Mouse (Mus musculus): ENCODE measurements around the gene Cby1.

The Cby1 gene

GRCm38 (mm10) chr15:79681973-79682372 is 23.0 kb downstream of the Cby1 start:
- DNase-seq = no peak

DNA sequence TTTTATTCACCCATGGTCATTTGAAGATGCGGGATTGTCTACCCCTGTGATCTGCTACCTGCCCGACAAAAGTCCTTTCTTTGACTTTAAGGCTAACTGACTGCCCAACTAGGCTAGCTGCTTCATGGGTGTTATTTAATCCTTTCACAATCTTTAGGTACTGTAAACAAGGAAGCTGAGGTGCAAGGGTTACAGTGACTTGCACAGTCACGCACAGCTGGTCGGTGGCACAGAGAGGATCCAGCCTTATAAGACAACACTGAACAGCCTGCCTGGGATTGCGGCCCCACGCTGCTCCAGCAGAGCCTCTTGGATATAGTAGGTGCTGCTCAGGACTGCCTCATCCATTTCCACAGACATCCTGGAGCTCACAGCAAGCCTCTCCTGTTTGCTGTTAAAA is 24.1 kb downstream of the Cby1 start:
- DNase-seq = no peak

GRCm38 (mm10) chr15:79683707-79684465 is 24.9 kb downstream of the Cby1 start:
- peak; percentile 38 for DNase-seq

DNA sequence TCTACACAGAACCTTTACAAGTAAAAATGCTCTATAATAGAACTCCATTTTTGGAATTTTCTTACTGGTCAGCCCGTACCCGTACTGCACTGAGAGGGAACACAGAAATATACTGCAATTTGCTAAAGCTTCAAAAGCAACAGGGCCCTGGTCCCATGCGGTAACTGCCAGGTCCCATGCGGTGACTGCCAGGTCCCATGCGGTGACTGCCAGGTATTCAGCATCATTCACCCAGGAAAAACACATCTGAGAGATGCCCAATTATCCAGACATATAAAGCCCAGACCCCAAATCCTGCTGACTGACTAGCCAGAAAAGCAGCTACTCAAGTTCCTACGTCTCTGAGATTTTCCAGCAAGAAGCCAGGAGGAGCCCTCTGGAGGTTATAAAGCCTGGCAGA is 25.6 kb downstream of the Cby1 start:
- DNase-seq = no peak

GRCm38 (mm10) chr15:79685141-79685641 is 26.2 kb downstream of the Cby1 start:
- DNase-seq = no peak

GRCm38 (mm10) chr15:79686046-79686869 is 27.3 kb downstream of the Cby1 start:
- DNase-seq = no peak

GRCm38 (mm10) chr15:79687175-79687574 is 28.2 kb downstream of the Cby1 start:
- no peak for DNase-seq

- DNase-seq = peak; percentile 94
Observed at GRCm38 (mm10) chr15:79687646-79688267, 28.8 kb downstream of the Cby1 start, which contains the start of gene Josd1. Josd1 (minus strand) TSS chr15:79687919.

DNA sequence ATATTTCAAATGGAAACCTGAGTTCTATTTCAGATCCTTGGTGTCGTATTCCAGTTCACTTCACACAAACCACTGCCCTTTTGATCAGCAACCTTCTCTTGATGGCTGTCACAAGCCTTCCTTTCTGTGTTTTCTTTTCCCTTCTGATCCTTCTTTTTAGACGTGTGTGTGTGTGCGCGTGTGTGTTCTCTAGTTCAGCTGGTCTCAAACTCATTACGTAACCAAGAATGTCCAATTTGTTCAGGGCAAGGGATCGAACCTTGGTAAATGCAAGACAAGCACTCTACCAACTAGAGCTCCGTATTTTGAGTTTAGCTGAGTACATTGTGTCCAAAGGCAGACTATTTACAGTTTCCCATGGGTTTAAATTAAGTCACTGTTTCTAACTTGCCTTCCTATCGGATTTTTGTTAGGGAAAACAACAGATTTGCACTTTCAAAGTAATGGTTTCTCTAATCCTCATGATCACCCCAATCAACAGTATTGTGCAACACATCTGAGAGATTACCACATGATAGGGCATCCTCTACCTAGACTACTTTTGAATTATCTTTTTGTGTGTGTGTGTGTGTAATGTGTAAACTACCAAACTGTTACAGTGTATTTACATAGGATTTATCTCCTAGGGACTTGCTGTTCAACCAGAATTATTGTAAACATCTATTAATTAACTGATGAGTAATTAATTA is 29.4 kb downstream of the Cby1 start:
- DNase-seq = no peak

DNA sequence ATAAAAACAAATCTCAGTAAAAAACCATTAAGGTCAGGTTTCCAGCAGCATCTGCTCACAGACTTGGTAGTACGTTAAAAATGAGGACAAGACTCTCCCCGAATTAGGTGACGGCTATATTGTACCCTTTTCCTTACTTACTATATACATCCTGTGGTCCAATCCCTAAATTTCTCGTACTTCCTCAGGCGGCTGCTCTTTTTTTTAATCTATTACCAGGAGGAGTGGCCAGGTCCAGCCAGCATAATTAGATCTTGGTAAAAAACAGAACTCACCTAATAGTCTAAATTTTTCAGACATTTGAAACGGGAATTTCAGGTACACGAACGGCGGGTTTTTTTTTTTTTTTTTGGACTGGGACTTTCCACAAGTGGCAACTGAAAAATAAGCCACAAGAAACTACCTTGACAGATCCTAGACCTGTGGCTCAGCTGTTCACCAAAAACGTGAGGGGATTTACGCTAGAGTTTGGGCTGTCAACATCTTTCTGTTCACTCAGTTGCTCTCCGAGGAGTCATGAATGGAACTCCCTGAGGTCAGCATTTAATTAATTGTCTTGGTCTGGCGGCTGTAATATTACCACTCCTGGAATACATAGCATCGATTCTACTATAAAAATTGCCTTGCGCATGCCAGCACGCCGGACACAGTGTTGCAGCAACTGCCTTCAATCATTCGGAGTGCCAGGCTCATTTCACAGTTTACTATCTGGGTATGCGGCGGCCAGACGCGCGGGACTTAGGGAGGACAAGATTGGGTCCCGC is 30.8 kb downstream of the Cby1 start:
- no peak for DNase-seq

DNA sequence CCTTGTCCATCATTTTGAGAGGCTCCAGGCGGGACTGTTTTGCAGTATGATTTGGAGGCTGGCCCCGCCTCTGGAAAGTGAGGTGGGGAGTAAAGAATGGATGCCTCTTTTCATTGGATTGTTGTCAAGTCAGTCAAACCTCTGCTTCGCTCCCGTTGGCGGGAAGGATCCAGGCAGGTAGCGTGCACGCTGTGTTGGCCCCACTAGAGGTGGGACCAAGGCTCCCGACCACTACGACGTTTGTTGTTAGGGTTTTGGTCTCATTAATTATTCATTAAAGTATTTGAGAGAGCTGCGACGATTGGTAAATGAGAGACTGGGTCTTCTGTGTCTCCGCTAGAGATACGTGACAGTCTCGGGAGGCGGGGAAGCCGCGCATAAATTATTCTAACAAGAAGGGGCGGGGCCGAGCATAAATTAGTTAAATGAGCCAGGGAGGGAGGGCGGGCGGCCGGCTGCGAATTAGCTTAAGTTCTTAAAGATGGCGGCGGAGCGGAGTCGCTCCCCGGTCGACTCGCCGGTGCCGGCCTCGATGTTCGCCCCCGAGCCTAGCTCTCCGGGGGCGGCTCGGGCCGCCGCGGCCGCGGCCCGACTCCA is 31.5 kb downstream of the Cby1 start, which contains the start of gene Gtpbp1:
Gtpbp1 (plus strand) TSS at position 420 of the 597 bp plus-strand sequence.
- peak; percentile 97 for DNase-seq

DNA sequence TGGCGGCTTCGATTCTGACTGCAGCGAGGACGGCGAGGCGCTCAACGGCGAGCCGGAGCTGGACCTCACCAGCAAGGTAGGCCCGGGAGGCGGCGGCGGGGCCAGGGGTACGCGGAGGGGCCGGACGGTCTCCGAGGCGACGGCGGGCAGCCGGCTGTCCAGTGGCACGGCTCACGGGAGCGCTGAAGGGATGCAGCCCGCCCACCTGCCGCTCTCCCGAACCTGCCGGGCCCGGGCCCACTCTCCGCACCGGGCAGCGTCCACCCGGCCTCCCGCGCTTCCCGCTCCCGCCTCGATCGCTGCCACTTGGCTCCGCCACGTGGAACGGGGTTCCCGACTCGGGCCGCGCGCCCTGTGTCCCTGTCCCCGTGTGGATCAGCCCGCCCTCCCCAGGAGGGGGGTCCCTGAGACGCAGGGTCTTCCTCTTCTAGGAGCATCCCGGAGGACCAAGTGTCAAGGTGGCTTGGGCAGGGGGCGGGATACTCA is 32.1 kb downstream of the Cby1 start:
- DNase-seq = peak; percentile 69

DNA sequence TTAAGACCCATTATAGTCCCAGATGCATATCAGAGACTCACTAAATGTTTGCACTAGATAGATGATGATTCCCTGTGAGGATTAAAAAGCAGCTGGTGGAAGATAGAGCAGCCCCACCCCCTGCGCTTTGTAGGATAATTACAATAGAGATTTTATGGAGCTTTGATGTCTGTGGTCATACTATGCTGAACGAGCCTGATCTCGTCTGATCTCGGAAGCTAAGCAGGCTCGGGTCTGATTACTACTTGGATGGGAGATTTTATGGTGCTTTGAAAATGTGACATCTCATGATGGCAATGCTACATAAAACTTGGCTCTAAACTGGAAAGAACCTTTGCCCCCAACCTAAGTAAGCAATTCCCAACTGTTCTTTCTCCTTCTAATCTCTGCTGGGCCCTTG is 33.3 kb downstream of the Cby1 start:
- no peak for DNase-seq

DNA sequence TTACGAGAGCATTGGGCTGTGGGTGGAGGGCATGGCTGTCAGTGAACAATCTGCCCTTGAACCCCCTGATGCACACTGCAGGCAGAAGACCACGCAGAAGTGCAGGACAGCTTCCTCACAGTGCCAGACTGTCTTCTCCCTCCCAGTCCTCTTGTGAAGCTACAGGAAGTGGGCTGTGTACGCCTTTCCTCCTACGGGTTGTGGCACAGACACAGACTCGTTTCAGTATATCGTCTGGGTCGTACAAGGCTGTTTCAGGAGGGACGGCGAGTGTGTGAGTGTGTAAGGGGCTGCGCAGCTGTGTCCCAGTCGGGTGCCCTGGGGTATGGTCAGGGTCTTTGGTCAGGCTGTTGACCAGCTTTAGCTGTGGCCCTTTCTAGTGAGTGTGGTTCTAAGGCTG is 34.7 kb downstream of the Cby1 start:
- no peak for DNase-seq

DNA sequence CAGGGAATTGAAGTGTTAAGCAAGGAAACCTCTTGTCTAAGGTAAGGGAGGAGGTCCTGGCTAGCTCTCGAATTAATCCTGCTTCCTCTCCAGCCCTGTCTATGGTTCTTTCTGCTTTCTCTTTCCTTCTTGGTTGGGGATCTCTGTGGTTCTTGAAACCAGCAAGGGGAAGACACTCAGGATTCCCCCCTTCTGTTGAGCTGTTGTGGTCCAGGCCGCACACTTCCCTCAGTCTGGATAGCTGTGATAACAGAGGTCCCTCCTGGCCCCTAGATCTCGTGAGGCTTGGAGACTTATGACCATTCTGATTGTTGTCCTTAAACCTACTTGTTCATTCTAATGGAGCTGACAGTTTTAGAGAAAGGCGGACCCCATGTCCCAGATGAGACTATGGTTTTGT is 35.5 kb downstream of the Cby1 start:
- no peak for DNase-seq

GRCm38 (mm10) chr15:79695516-79695915 is 36.5 kb downstream of the Cby1 start:
- DNase-seq = no peak

- no peak for DNase-seq
Observed at GRCm38 (mm10) chr15:79696508-79696907, 37.5 kb downstream of the Cby1 start.

DNA sequence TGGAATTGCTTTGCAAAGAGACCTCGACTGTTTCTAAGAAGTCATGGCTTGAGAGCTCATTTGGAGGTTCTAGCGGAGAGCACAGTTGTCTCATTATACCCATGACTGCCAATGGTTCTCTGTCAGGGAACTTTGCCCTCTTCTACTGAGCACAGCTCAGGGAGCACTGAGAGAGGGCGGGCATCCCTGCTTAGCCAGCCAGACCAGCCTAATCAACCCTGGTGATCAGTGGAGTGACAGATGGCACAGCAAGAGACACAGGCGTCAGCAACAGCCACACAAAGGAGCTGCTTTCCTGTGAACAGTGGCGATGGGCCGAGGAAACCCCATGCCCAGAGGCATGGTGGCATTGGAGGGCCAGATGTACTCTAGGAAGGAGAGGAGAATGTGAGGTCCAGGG is 38.0 kb downstream of the Cby1 start:
- DNase-seq = no peak

DNA sequence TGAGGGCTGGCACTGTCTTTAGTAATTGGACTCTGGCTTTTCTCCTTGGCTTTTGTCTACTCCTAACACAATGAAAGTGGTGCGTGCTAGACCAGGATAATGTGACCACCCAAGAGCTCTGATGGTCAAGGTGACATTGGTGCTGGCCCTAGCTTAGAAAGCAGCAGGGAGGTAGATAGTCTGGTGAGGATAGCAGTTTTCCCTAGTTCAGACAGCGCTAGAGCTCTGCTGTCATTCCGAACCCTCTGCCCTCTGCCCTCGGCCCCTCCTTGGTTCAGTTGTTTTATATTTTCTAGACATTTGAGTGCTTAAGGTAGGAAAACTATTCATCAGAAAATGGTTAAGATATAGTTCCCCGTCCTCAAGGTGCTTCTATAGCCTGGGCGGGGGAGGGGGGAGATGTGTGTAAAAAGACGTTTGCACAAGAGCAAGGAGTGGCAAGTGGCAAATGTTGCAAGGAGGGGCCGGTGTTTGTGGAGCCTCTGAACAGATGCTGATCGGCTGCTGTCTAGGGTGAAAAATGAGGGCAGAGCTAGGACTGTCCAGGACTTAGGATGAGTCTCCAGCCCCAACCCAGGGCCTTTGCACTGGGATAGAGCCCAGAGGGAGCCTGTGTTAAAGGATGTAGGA is 38.7 kb downstream of the Cby1 start:
- DNase-seq = no peak

DNA sequence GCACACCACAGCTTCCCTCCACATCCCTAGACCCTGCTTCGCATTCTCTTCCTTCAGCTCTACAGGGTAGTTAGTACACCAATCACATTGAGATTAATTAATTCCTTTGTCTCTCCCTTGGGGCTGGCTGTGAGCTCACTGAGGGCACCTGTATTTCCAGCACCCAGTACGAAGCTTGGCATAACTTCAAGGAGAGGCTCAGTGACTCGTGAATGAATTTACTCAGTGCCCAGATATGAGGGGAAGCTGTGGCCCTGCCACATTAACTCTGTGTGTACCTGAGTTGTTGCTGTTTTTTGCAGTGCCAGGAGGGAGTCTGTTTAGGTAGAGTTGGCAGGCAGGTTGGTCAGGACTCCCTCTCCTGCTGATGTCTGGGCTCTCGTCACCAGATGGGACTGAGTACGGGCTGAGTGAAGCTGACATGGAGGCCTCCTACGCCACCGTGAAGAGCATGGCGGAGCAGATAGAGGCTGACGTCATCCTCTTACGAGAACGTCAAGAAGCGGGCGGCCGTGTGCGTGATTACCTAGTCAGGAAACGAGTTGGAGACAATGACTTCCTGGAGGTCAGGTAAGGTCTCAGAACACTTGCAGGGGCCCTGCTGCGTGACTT is 47.7 kb downstream of the Cby1 start:
- DNase-seq = no peak

Data from right cerebral cortex, postnatal 25 days (tissue).